Mouse (Mus musculus) cerebellum, adult 2 months (tissue): ENCODE results near the gene Rab7. TPM values are rescaled to one million over a fixed set of nuclear protein-coding genes. Genes with fewer than 3 reads are reported as not detected.

Source experiments
- DNase-seq, 2 experiments: peaks; one replicate each; pipeline ENCODE4 v3.0.0; 2021
- H3K27ac ChIP-seq: fragments of 200-500 bp; 2 replicates; pipeline ENCODE4 v1.5.1; 2012; ENCODE audit warnings: low read length, control low read depth, inconsistent platforms; ENCODE audit not compliant: insufficient read depth
- H3K27me3 ChIP-seq: fragments of 200-500 bp; 2 replicates; pipeline ENCODE4 v1.6.1; 2012; ENCODE audit warnings: inconsistent platforms, mild to moderate bottlenecking, low read length, moderate library complexity; ENCODE audit not compliant: control insufficient read depth, insufficient read depth
- H3K4me1 ChIP-seq: fragments of 200-500 bp; 2 replicates; pipeline ENCODE4 v1.6.1; 2011; ENCODE audit warnings: low read length; ENCODE audit not compliant: control insufficient read depth, insufficient read depth
- H3K4me3 ChIP-seq: fragments of 200-500 bp; replicated peaks from 2 replicates; pipeline ENCODE3; 2011; ENCODE audit warnings: mild to moderate bottlenecking, low read depth, low read length, control low read depth; ENCODE audit not compliant: insufficient read depth
- CTCF ChIP-seq: fragments of 200-500 bp; IDR thresholded peaks from 2 replicates; pipeline ENCODE4 v1.5.1; 2011; ENCODE audit warnings: low read depth, mild to moderate bottlenecking, control low read depth, low read length, moderate library complexity, borderline replicate concordance; ENCODE audit not compliant: insufficient read depth
- POLR2A ChIP-seq: fragments of 200-500 bp; IDR thresholded peaks from 2 replicates; pipeline ENCODE4 v1.6.1; 2011; ENCODE audit warnings: low read length, control low read depth, borderline replicate concordance; ENCODE audit not compliant: insufficient read depth
- WGBS: fragments of 180-500 bp; shearing (Covaris S2); methylation state at CpG from one replicate; pipeline ENCODE4 v1.1.7; 2018; 5-methylcytosine and 5-hydroxymethylcytosine counted together
- polyA plus RNA-seq: library from polyadenylated mRNA; depleted of rRNA; stranded (reverse); fragments of >200 nt; gene quantifications from 2 replicates; pipeline ENCODE4 v1.2.3, GENCODE M21; 2012; rRNA removed

Rab7 gene
- polyA plus RNA-seq: 408 and 418 TPM in 2 replicates

DNA sequence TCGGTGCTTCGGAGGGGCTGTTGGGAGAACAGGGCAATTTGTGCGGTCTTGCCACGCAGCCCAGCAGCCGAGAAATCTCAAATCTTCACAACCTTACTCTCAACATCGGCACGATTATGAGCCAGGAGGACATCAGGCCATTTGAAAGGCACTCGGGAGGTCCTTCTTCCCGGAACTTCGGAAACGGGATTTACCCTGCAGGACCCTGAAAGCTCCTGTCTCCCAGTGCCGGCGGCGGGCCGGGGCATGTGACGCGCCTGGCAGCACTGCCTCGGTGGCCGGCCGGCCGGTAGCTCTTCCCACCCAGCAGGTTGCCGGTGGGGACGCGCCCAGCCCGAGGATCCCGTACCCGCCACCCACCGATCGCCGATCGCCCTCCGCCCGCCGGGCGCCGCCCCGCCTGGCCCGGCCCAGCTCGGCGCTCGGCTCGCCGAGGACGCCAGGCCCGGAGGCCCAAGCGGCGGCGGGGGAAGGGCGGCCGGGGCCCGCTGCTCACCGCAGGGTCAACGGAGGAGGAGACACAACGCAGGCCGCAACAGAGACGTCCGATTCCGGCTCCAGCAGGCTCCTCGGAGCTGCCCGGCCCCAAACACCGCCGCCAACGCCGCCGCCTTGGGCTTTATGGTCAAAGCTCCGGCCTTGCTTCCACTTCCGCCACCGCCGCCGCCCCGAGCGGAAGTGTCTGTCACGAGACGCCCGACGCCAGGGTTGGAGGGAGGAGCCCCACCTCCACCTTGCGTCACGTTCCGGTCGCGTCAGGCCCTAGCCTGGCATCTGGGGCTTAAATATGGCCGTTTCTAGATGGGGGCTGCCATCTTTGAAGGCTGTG, at the start of gene Rab7:
TSS of gene Rab7 (minus strand) at position 694 of the 829 bp plus-strand sequence.
- H3K27me3 ChIP-seq: no peaks in the 10 kb centered on the region
- DNase-seq: peak; percentile 94 to 98
- WGBS: 1% methylated on average over 75 of the region's 82 CpGs
- peaks cover 12% of the 10 kb centered on the region; the same call in 1 of the 2 replicates for H3K4me1 ChIP-seq
- H3K4me3 ChIP-seq: peak within 1 kb of the TSS; percentile 92
- TF ChIP-seq POLR2A (peak; percentile 50; the same call in 1 of the 2 replicates), CTCF (no peak)
- H3K27ac ChIP-seq: peak within 1 kb of the TSS; percentile 32

DNA sequence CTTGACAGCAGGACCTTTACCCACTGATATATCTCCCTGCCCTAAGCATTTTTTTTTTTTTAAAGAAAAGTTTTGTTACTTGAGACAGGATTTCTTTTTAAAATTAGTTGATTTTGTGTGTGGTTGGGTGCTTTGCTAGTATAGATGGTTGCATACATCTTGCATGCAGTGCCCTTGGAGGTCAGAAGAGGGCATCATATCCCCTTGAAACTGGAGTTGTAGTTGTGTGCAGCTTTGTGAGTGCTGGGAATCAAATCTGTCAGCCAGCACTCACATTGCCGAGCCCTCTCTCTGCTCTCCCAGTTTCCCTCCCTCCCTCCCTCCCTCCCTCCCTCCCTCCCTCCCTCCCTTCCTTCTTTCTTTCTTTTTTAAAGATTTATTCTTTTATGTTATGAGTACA, 43.9 kb upstream of the Rab7 start:
- Histone ChIP-seq H3K27ac (no peak overlapping the region), H3K4me1 (no peaks in the 10 kb centered on the region), H3K27me3 (no peaks in the 10 kb centered on the region), H3K4me3 (no peak overlapping the region)
- TF ChIP-seq CTCF: no peak
- no peak for TF ChIP-seq POLR2A
- DNase-seq: no peak
- 58% methylated on average over 1 of the region's 1 CpGs for WGBS

DNA sequence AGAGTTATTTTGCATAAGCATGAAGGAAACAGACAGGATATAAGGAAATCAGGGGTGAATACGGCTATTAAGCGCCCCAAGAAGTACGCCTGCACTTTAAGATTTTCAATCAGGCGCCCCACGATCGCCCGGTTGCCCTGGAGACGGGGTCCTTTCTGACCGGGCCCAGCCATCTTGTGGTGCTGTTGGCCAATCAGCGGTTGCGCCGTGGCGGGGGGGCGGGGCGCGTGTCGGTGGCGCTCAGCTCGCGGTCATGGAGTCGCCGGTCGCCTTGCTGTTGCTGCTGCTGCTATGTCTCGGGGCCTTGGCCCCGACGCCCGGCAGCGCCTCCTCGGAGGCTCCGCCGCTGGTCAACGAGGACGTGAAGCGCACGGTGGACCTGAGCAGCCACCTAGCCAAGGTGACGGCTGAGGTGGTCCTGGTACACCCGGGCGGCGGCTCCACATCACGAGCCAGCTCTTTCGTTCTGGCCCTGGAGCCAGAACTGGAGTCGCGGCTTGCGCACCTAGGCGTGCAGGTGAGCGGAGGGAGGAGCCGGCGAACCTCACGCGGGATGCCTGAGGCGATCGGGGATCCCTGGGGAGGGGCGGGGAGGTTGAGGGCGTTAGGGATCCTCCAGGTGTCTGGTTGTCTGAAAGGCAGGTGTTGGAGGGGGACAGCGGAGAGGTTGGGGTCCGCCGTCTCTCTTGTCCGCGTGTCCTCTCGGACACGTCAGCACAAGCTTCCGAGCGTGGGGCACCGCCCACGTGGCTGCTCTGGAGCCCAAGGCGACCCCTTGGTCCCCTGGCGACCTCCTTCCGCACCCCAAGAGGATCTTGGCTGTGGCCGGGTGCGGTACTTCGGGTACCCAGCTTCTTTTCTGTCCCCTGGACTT, 39.4 kb upstream of the Rab7 start, which contains the start of gene Rpn1:
TSS of gene Rpn1 (plus strand) at position 205 of the 874 bp plus-strand sequence.
- DNase-seq: peak; percentile 96
- under 1% methylated on average over 71 of the region's 71 CpGs for WGBS
- Histone ChIP-seq H3K27me3 (no peaks in the 10 kb centered on the region), H3K27ac (0 out of 2 replicates have a peak within 1 kb of the TSS, but pooled peaks have one; percentile 49), H3K4me3 (peak within 1 kb of the TSS; percentile 94), H3K4me1 (no peaks in the 10 kb centered on the region)
- no peak for TF ChIP-seq CTCF
- TF ChIP-seq POLR2A: peak; percentile 57; the same call in 1 of the 2 replicates

DNA sequence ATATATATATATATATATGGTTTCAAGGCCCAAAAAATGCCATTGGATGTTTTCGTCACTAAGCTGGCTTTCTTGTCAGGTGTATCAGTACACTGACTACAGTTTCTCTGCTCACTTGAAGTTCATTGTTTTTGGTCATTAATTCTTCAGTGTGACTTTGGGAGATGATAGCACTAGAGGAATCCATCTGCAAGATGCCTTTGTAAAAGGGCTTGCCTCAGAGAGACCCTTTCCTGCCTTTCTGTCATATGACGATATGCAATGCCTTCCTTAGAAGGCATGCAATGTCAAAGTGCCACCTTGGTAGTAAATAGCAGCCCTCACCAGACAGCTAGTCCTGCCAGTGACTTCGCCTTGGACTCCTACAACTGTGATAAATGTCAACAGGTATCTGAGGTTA, 38.6 kb upstream of the Rab7 start:
- DNase-seq: no peak
- Histone ChIP-seq H3K27ac (no peak overlapping the region), H3K27me3 (no peaks in the 10 kb centered on the region), H3K4me3 (no peak overlapping the region), H3K4me1 (no peaks in the 10 kb centered on the region)
- 70% methylated on average over 3 of the region's 3 CpGs for WGBS
- TF ChIP-seq POLR2A: no peak
- TF ChIP-seq CTCF: no peak

DNA sequence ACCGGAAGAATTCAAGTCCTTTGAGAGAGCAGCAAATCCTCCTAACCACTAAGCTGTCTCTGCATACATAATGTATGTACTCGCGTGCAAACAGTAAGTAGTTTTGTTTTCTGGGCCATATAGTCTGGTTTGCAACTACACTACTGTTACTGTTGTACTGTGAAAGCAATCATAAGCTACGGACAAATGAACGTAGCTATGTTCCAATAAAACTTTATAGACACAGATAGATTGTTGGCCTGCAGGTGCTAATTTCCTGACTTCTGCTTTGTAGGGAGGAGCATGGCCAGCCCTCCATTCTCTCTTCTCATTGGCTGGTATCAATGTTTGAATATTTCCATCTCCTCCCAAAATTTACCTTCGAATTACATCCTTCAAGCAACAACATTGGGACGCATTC, 38.0 kb upstream of the Rab7 start:
- no peak overlapping the region for H3K27ac ChIP-seq
- H3K4me1 ChIP-seq: no peaks in the 10 kb centered on the region
- no peak for DNase-seq
- 90% methylated on average over 7 of the region's 7 CpGs for WGBS
- no peaks in the 10 kb centered on the region for H3K27me3 ChIP-seq
- no peak overlapping the region for H3K4me3 ChIP-seq
- TF ChIP-seq CTCF (no peak), POLR2A (no peak)

DNA sequence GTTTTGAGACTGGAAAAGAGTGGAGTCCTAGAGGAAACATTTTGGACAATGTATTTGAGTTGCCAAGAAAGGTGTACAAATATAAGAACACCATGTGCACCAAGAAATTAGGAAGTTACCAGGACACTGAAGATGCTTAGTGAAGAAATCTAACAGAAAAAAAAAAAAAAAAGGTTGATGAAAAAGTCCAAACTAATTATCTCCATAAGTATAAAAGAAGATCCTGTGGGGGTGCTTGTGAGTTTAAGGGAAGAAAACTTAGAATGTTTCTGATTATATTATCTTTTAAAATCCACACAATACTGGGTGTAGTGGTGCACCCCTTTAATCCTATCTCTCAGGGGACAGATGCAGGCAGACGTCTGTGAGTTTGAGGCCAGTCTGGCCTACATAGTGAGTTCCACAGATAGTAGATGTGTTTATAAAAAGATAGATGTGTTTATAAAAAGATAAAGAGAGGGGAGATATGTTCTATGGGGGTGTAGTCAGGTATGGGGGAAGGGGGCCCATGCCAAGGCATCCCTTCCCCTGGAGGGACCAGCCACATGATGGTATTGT, 31.0 kb upstream of the Rab7 start:
- H3K27me3 ChIP-seq: no peaks in the 10 kb centered on the region
- no peak overlapping the region for H3K27ac ChIP-seq
- no peak for TF ChIP-seq POLR2A
- no peak for TF ChIP-seq CTCF
- WGBS: 74% methylated on average over 1 of the region's 1 CpGs
- no peaks in the 10 kb centered on the region for H3K4me1 ChIP-seq
- H3K4me3 ChIP-seq: no peak overlapping the region
- no peak for DNase-seq

DNA sequence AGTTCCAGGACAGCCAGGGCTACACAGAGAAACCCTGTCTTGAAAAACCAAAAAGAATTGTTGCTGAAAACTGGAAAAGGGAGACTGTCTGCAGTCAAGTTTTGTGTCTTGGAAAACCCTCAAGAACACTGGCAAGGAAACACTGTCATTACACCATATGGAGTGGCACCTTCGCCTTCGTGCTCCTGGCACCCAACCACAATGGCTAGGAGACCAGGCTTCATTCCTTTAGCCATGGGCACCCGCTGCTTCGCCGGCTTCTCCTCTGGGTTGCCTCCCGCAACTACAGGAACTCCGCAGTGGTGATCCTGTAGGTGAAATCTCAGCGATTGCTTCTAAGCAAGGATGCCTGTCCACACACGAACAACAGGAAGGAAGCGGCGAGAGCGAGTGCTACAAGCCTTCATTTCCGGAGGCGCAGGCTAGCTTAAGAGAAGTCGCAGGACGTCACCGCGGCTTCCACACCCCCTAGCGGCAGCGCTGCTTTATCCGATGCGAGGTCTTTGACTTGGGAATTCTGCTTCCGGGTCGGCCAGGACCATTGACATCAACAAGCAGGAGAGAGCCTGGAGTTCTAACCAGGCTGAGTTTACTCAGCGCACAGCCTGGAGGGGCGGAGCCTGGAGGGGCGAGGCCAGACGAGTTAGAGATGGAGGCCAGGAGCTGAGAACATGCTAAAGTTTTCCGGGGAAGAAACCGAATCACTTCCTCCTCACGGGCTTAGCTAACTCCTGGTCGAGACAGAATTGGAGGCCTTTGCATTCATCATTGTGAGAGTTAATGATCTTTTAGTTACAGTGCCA, 29.9 kb upstream of the Rab7 start:
- no peaks in the 10 kb centered on the region for H3K27me3 ChIP-seq
- no peaks in the 10 kb centered on the region for H3K4me1 ChIP-seq
- 2% methylated on average over 32 of the region's 32 CpGs for WGBS
- peak; percentile 93 for DNase-seq
- TF ChIP-seq CTCF (peak; percentile 81), POLR2A (peak; percentile 78; the same call in 1 of the 2 replicates)
- peak overlapping the region; percentile 79 for H3K27ac ChIP-seq
- H3K4me3 ChIP-seq: peak overlapping the region; percentile 58
